Mouse (Mus musculus): ENCODE data around the gene Styxl1. TPM values are rescaled to one million over a fixed set of nuclear protein-coding genes. Genes with fewer than 3 reads are reported as not detected.

Gene Styxl1
- polyA plus RNA-seq, 1 experiment from 2014 or later, result 0.42 TPM

GRCm38 (mm10) chr5:135806555-135807262 is 28.5 kb upstream of the Styxl1 start, which contains the start of gene Srrm3:
TSS of gene Srrm3 (plus strand) at chr5:135806890.
- 4% methylated on average over 29 of the region's 29 CpGs for WGBS
- Histone ChIP-seq H3K4me1 (ENCODE audit: control insufficient read depth in 2 of 2, insufficient read depth in 2 of 2, low read length in 2 of 2) (no peaks in the 10 kb centered on the region; a peak in 1 of 4 replicates), H3K27ac (replicated peaks in 1 of 2; ENCODE audit: control insufficient read depth in 1 of 2, insufficient read depth in 1 of 2, low read depth in 2 of 2, low read length in 2 of 2) (no peak within 1 kb of the TSS), H3K9ac (ENCODE audit: low read length) (no peak within 1 kb of the TSS), H3K9me3 (ENCODE audit: control insufficient read depth, low read length) (peaks cover 3% of the 10 kb centered on the region; the same call in 1 of the 2 replicates), H3K27me3 (ENCODE audit: control insufficient read depth, insufficient read depth, low read length) (0 out of 2 replicates have a peak, but pooled peaks cover 3% of the 10 kb centered on the region), H3K4me3 (ENCODE audit: control insufficient read depth in 1 of 2, insufficient read depth in 1 of 2, low read depth in 1 of 2, low read length in 2 of 2) (no peak within 1 kb of the TSS), H3K4me2 (ENCODE audit: low read length) (no peak within 1 kb of the TSS), H3K36me3 (ENCODE audit: control insufficient read depth, insufficient read depth, low read length) (no peaks in the 10 kb centered on the region)
- ATAC-seq (ENCODE audit: insufficient number of reproducible peaks, insufficient read depth, low FRiP score, low read depth), result no peak

GRCm38 (mm10) chr5:135804735-135805134 is 26.6 kb upstream of the Styxl1 start:
- 68% methylated on average over 2 of the region's 2 CpGs for WGBS
- no peak for ATAC-seq (ENCODE audit: insufficient number of reproducible peaks, insufficient read depth, low FRiP score, low read depth)

GRCm38 (mm10) chr5:135803676-135804075 is 25.5 kb upstream of the Styxl1 start:
- Histone ChIP-seq H3K27me3 (ENCODE audit: control insufficient read depth, insufficient read depth, low read length) (0 out of 2 replicates have a peak, but pooled peaks cover 3% of the 10 kb centered on the region), H3K9me3 (ENCODE audit: control insufficient read depth, low read length) (peaks cover 3% of the 10 kb centered on the region; the same call in 1 of the 2 replicates), H3K27ac (replicated peaks in 1 of 2; ENCODE audit: control insufficient read depth in 1 of 2, insufficient read depth in 1 of 2, low read depth in 2 of 2, low read length in 2 of 2) (no peak overlapping the region), H3K36me3 (ENCODE audit: control insufficient read depth, insufficient read depth, low read length) (no peaks in the 10 kb centered on the region), H3K4me2 (ENCODE audit: low read length) (no peak overlapping the region), H3K4me1 (ENCODE audit: control insufficient read depth in 2 of 2, insufficient read depth in 2 of 2, low read length in 2 of 2) (peaks cover 7 to 12% of the 10 kb centered on the region in 2 experiments), H3K9ac (ENCODE audit: low read length) (no peak overlapping the region), H3K4me3 (ENCODE audit: control insufficient read depth in 1 of 2, insufficient read depth in 1 of 2, low read depth in 1 of 2, low read length in 2 of 2) (no peak overlapping the region)
- ATAC-seq (ENCODE audit: insufficient number of reproducible peaks, insufficient read depth, low FRiP score, low read depth), result no peak
- WGBS, result 75% methylated on average over 4 of the region's 4 CpGs

More at GRCm38 (mm10) chr5:135804735-135805134, 26.6 kb upstream of the Styxl1 start:
- Histone ChIP-seq H3K9me3 (ENCODE audit: control insufficient read depth, low read length) (peaks cover 3% of the 10 kb centered on the region; the same call in 1 of the 2 replicates), H3K4me3 (ENCODE audit: control insufficient read depth in 1 of 2, insufficient read depth in 1 of 2, low read depth in 1 of 2, low read length in 2 of 2) (no peak overlapping the region), H3K4me1 (ENCODE audit: control insufficient read depth in 2 of 2, insufficient read depth in 2 of 2, low read length in 2 of 2) (peaks cover 7 to 12% of the 10 kb centered on the region in 2 experiments), H3K9ac (ENCODE audit: low read length) (no peak overlapping the region), H3K36me3 (ENCODE audit: control insufficient read depth, insufficient read depth, low read length) (no peaks in the 10 kb centered on the region), H3K27ac (replicated peaks in 1 of 2; ENCODE audit: control insufficient read depth in 1 of 2, insufficient read depth in 1 of 2, low read depth in 2 of 2, low read length in 2 of 2) (no peak overlapping the region), H3K4me2 (ENCODE audit: low read length) (no peak overlapping the region), H3K27me3 (ENCODE audit: control insufficient read depth, insufficient read depth, low read length) (0 out of 2 replicates have a peak, but pooled peaks cover 3% of the 10 kb centered on the region)

- H3K27ac ChIP-seq (replicated peaks in 1 of 2; ENCODE audit: control insufficient read depth in 1 of 2, insufficient read depth in 1 of 2, low read depth in 2 of 2, low read length in 2 of 2), result no peak overlapping the region
- H3K36me3 ChIP-seq (ENCODE audit: control insufficient read depth, insufficient read depth, low read length), result no peaks in the 10 kb centered on the region
- peaks cover 7 to 12% of the 10 kb centered on the region in 2 experiments for H3K4me1 ChIP-seq (ENCODE audit: control insufficient read depth in 2 of 2, insufficient read depth in 2 of 2, low read length in 2 of 2)
- no peak overlapping the region for H3K9ac ChIP-seq (ENCODE audit: low read length)
- H3K4me3 ChIP-seq (ENCODE audit: control insufficient read depth in 1 of 2, insufficient read depth in 1 of 2, low read depth in 1 of 2, low read length in 2 of 2), result no peak overlapping the region
- peaks cover 3% of the 10 kb centered on the region; the same call in 1 of the 2 replicates for H3K9me3 ChIP-seq (ENCODE audit: control insufficient read depth, low read length)
- ATAC-seq (ENCODE audit: insufficient number of reproducible peaks, insufficient read depth, low FRiP score, low read depth), result no peak
- 0 out of 2 replicates have a peak, but pooled peaks cover 3% of the 10 kb centered on the region for H3K27me3 ChIP-seq (ENCODE audit: control insufficient read depth, insufficient read depth, low read length)
- H3K4me2 ChIP-seq (ENCODE audit: low read length), result no peak overlapping the region
- 52% methylated on average over 4 of the region's 4 CpGs for WGBS
Measured at GRCm38 (mm10) chr5:135803135-135803534, 24.9 kb upstream of the Styxl1 start.

- no peak overlapping the region for H3K4me3 ChIP-seq (ENCODE audit: control insufficient read depth in 1 of 2, insufficient read depth in 1 of 2, low read depth in 1 of 2, low read length in 2 of 2)
Measured at GRCm38 (mm10) chr5:135802641-135803040, 24.5 kb upstream of the Styxl1 start.

GRCm38 (mm10) chr5:135800927-135801326 is 22.7 kb upstream of the Styxl1 start:
- H3K4me3 ChIP-seq (ENCODE audit: control insufficient read depth in 1 of 2, insufficient read depth in 1 of 2, low read depth in 1 of 2, low read length in 2 of 2), result no peak overlapping the region
- ATAC-seq (ENCODE audit: insufficient number of reproducible peaks, insufficient read depth, low FRiP score, low read depth), result peak; percentile 40; the same call in 1 of the 2 replicates
- H3K4me2 ChIP-seq (ENCODE audit: low read length), result peak overlapping the region; percentile 36

More at GRCm38 (mm10) chr5:135802641-135803040, 24.5 kb upstream of the Styxl1 start:
- Histone ChIP-seq H3K27me3 (ENCODE audit: control insufficient read depth, insufficient read depth, low read length) (0 out of 2 replicates have a peak, but pooled peaks cover 3% of the 10 kb centered on the region), H3K27ac (replicated peaks in 1 of 2; ENCODE audit: control insufficient read depth in 1 of 2, insufficient read depth in 1 of 2, low read depth in 2 of 2, low read length in 2 of 2) (no peak overlapping the region), H3K4me2 (ENCODE audit: low read length) (no peak overlapping the region), H3K4me1 (ENCODE audit: control insufficient read depth in 2 of 2, insufficient read depth in 2 of 2, low read length in 2 of 2) (peaks cover 7 to 12% of the 10 kb centered on the region in 2 experiments), H3K9ac (ENCODE audit: low read length) (no peak overlapping the region), H3K36me3 (ENCODE audit: control insufficient read depth, insufficient read depth, low read length) (no peaks in the 10 kb centered on the region), H3K9me3 (ENCODE audit: control insufficient read depth, low read length) (peaks cover 3% of the 10 kb centered on the region; the same call in 1 of the 2 replicates)
- ATAC-seq (ENCODE audit: insufficient number of reproducible peaks, insufficient read depth, low FRiP score, low read depth), result no peak
- WGBS, result 85% methylated on average over 8 of the region's 8 CpGs

GRCm38 (mm10) chr5:135799746-135800145 is 21.6 kb upstream of the Styxl1 start:
- Histone ChIP-seq H3K27ac (replicated peaks in 1 of 2; ENCODE audit: control insufficient read depth in 1 of 2, insufficient read depth in 1 of 2, low read depth in 2 of 2, low read length in 2 of 2) (no peak overlapping the region), H3K4me2 (ENCODE audit: low read length) (no peak overlapping the region), H3K9me3 (ENCODE audit: control insufficient read depth, low read length) (peaks cover 3% of the 10 kb centered on the region; the same call in 1 of the 2 replicates), H3K4me3 (ENCODE audit: control insufficient read depth in 1 of 2, insufficient read depth in 1 of 2, low read depth in 1 of 2, low read length in 2 of 2) (no peak overlapping the region), H3K9ac (ENCODE audit: low read length) (no peak overlapping the region), H3K36me3 (ENCODE audit: control insufficient read depth, insufficient read depth, low read length) (no peaks in the 10 kb centered on the region), H3K4me1 (ENCODE audit: control insufficient read depth in 2 of 2, insufficient read depth in 2 of 2, low read length in 2 of 2) (peaks cover 10 to 16% of the 10 kb centered on the region in 2 experiments), H3K27me3 (ENCODE audit: control insufficient read depth, insufficient read depth, low read length) (no peaks in the 10 kb centered on the region)
- ATAC-seq (ENCODE audit: insufficient number of reproducible peaks, insufficient read depth, low FRiP score, low read depth), result no peak
- WGBS, result 47% methylated on average over 4 of the region's 4 CpGs

More at GRCm38 (mm10) chr5:135800927-135801326, 22.7 kb upstream of the Styxl1 start:
- under 1% methylated on average over 6 of the region's 6 CpGs for WGBS
- Histone ChIP-seq H3K4me1 (ENCODE audit: control insufficient read depth in 2 of 2, insufficient read depth in 2 of 2, low read length in 2 of 2) (peaks cover 7 to 12% of the 10 kb centered on the region in 2 experiments), H3K27ac (replicated peaks in 1 of 2; ENCODE audit: control insufficient read depth in 1 of 2, insufficient read depth in 1 of 2, low read depth in 2 of 2, low read length in 2 of 2) (no peak overlapping the region), H3K36me3 (ENCODE audit: control insufficient read depth, insufficient read depth, low read length) (no peaks in the 10 kb centered on the region), H3K9ac (ENCODE audit: low read length) (no peak overlapping the region), H3K9me3 (ENCODE audit: control insufficient read depth, low read length) (peaks cover 3% of the 10 kb centered on the region; the same call in 1 of the 2 replicates), H3K27me3 (ENCODE audit: control insufficient read depth, insufficient read depth, low read length) (0 out of 2 replicates have a peak, but pooled peaks cover 2% of the 10 kb centered on the region)

All from heart, embryonic 14.5 days (tissue).